Mouse (Mus musculus) T-cell, adult 2 months (primary cell): Measurements from ENCODE around the gene Ccr7.
A peak's percentile ranks its signal among the peaks of the same experiment; 100 is the strongest.

Experiments
- DNase-seq: peaks from one replicate; pipeline ENCODE4 v3.0.0; 2022; ENCODE audit warnings: low spot score

The Ccr7 gene

GRCm38 (mm10) chr11:99137385-99137784, 17.5 kb downstream of the Ccr7 start:
- no peak for DNase-seq

GRCm38 (mm10) chr11:99136961-99137360, 17.9 kb downstream of the Ccr7 start:
- DNase-seq, result no peak

GRCm38 (mm10) chr11:99136361-99136760, 18.5 kb downstream of the Ccr7 start:
- DNase-seq, result peak; percentile 91

- no peak for DNase-seq
Observed at GRCm38 (mm10) chr11:99135047-99135440, 19.8 kb downstream of the Ccr7 start.

- DNase-seq, result no peak
Observed at GRCm38 (mm10) chr11:99134266-99135046, 20.4 kb downstream of the Ccr7 start.

- DNase-seq, result no peak
Observed at GRCm38 (mm10) chr11:99133285-99133897, 21.5 kb downstream of the Ccr7 start.

- peak; percentile 77 for DNase-seq
Observed at GRCm38 (mm10) chr11:99132091-99132730, 22.7 kb downstream of the Ccr7 start.

GRCm38 (mm10) chr11:99131463-99131840, 23.4 kb downstream of the Ccr7 start:
- DNase-seq, result peak; percentile 65

- DNase-seq, result no peak
Observed at GRCm38 (mm10) chr11:99130736-99131462, 24.0 kb downstream of the Ccr7 start.

GRCm38 (mm10) chr11:99129287-99129686, 25.6 kb downstream of the Ccr7 start:
- DNase-seq, result no peak

GRCm38 (mm10) chr11:99127785-99128682, 26.8 kb downstream of the Ccr7 start:
- DNase-seq, result no peak

GRCm38 (mm10) chr11:99126482-99127253, 28.2 kb downstream of the Ccr7 start:
- DNase-seq, result no peak

GRCm38 (mm10) chr11:99124635-99125029, 30.2 kb downstream of the Ccr7 start:
- no peak for DNase-seq

GRCm38 (mm10) chr11:99123977-99124634, 30.8 kb downstream of the Ccr7 start:
- DNase-seq, result peak; percentile 76

- DNase-seq, result no peak
Observed at GRCm38 (mm10) chr11:99122703-99123102, 32.2 kb downstream of the Ccr7 start.

GRCm38 (mm10) chr11:99121218-99121631, 33.7 kb downstream of the Ccr7 start:
- DNase-seq, result no peak

- DNase-seq, result no peak
Observed at GRCm38 (mm10) chr11:99120524-99121217, 34.2 kb downstream of the Ccr7 start.

- DNase-seq, result no peak
Observed at GRCm38 (mm10) chr11:99118963-99119362, 35.9 kb downstream of the Ccr7 start.

GRCm38 (mm10) chr11:99118420-99118819, 36.5 kb downstream of the Ccr7 start:
- no peak for DNase-seq
